Mouse (Mus musculus): ENCODE data around the gene Nab2. TPM values are rescaled to one million over a fixed set of nuclear protein-coding genes. Genes with fewer than 3 reads are reported as not detected.

Nab2 gene
- polyA plus RNA-seq, 1 experiment from 2014 or later: 17.4 TPM

DNA sequence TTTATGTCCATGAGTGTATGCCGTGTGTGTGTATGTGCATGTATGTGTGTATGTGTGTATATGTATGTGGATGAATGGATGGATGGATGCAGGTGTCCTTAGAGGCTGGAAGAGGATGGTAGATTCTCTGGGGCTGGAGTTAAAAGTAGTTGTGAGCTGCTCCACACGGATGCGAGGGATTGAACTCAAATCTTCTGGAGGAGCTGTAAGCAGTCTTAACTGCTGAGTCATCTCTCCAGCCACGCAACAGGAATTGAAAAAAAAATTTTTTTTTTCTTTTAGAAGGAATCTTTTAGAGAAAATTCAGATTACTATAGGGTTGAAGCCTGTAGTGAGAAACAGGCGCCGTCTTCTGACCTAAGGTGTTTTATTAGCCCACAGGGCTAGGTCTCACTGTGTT, 14.5 kb upstream of the Nab2 start:
- Histone ChIP-seq H3K27ac (no peak overlapping the region), H3K36me3 (peaks cover 12% of the 10 kb centered on the region), H3K4me3 (no peak overlapping the region), H3K27me3 (ENCODE audit: low read depth, poor library complexity, severe bottlenecking) (no peaks in the 10 kb centered on the region), H3K4me1 (peaks cover 4% of the 10 kb centered on the region; the same call in 1 of the 2 replicates), H3K9me3 (replicated peaks) (no peaks in the 10 kb centered on the region)
- WGBS: 89% methylated on average over 6 of the region's 6 CpGs
- no peak for DNase-seq (ENCODE audit: low spot score)

DNA sequence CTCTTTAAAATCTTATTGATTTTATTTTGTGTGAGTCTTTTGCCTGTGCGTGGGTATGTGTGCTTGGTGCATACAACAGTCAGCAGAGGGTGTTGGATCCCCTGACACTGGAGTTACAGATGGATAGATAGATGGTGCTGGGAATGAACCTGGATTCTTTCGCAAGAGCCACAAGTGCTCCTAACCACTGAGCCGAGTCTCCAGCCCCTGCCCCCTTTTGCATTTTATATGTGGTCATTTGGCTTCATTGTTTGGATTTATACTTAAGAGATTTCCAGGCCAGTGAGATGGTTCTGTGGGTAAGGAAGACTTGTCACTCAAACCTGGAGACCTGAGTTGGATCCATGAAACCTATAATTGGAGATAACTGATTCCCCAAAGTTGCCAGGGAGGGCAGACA, 11.5 kb upstream of the Nab2 start:
- Histone ChIP-seq H3K4me3 (no peak overlapping the region), H3K9me3 (replicated peaks) (no peaks in the 10 kb centered on the region), H3K36me3 (peaks cover 8% of the 10 kb centered on the region), H3K27me3 (ENCODE audit: low read depth, poor library complexity, severe bottlenecking) (no peaks in the 10 kb centered on the region), H3K27ac (no peak overlapping the region), H3K4me1 (peaks cover 10% of the 10 kb centered on the region; the same call in 1 of the 2 replicates)
- WGBS: 95% methylated on average over 3 of the region's 3 CpGs
- DNase-seq (ENCODE audit: low spot score): no peak

- Histone ChIP-seq H3K36me3 (peaks cover 8% of the 10 kb centered on the region), H3K9me3 (replicated peaks) (no peaks in the 10 kb centered on the region), H3K27me3 (ENCODE audit: low read depth, poor library complexity, severe bottlenecking) (no peaks in the 10 kb centered on the region), H3K27ac (no peak overlapping the region), H3K4me3 (no peak overlapping the region), H3K4me1 (peaks cover 10% of the 10 kb centered on the region; the same call in 1 of the 2 replicates)
- DNase-seq (ENCODE audit: low spot score): no peak
- WGBS: 95% methylated on average over 1 of the region's 1 CpGs
These were observed 10.8 kb upstream of the Nab2 start for GRCm38 (mm10) chr10:127679208-127679607.

- peak overlapping the region; percentile 84 for H3K27ac ChIP-seq
These were observed 9.4 kb upstream of the Nab2 start for GRCm38 (mm10) chr10:127677591-127678336.

DNA sequence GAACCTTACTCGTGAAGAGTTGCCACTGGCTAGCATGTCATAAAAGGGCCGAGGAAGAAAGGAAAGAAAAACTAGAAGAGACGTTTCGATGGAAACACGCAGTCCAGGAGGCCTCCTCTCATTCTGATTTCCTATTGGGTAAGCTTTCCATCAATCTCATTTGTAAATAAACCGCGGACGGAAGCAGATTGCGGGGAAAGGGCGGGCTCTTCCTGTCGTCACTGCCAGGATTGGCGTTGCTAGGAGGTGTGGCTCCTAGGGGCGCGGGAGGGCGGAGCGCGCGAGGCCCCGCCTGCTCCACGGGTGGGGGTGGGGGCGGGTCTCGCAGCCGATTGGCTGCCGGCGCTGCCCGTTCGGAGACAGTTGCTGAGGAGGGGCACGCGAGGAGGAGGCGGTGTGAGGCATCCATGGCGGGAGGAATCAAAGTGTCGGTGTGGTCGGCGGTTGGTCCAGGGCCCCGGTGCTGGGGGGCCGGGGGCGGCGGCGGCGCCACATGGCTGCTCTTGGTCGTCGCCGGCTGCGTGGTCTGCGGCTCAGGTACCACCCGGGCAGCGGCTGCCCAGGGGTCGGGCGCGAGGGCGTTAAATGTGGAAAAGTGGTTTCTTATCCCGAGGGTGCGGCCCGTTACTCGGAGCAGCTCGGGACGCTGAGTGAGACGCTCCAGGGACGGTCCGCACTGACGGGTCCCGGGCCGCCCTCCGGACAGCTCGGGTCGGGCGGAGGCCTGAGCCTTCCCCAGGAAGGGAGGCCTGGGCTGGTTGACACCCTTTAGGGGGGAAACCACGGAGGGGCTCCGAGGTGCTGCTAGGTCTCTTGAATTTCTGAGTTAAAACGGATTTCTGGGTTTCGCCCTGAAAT, 8.6 kb upstream of the Nab2 start:
- Histone ChIP-seq H3K27me3 (ENCODE audit: low read depth, poor library complexity, severe bottlenecking) (no peaks in the 10 kb centered on the region), H3K27ac (peak overlapping the region; percentile 84), H3K9me3 (replicated peaks) (no peaks in the 10 kb centered on the region), H3K4me1 (peaks cover 10% of the 10 kb centered on the region; the same call in 1 of the 2 replicates), H3K36me3 (peaks cover 5% of the 10 kb centered on the region), H3K4me3 (peak overlapping the region; percentile 75)
- WGBS: under 1% methylated on average over 70 of the region's 71 CpGs
- peak; percentile 95 for DNase-seq (ENCODE audit: low spot score)

More at GRCm38 (mm10) chr10:127677591-127678336, 9.4 kb upstream of the Nab2 start:
- H3K27me3 ChIP-seq (ENCODE audit: low read depth, poor library complexity, severe bottlenecking): no peaks in the 10 kb centered on the region
- peak; percentile 54 for DNase-seq (ENCODE audit: low spot score)
- H3K4me3 ChIP-seq: peak overlapping the region; percentile 75
- no peaks in the 10 kb centered on the region for H3K9me3 ChIP-seq (replicated peaks)
- 18% methylated on average over 14 of the region's 14 CpGs for WGBS
- H3K36me3 ChIP-seq: peaks cover 6% of the 10 kb centered on the region
- peaks cover 10% of the 10 kb centered on the region; the same call in 1 of the 2 replicates for H3K4me1 ChIP-seq

DNA sequence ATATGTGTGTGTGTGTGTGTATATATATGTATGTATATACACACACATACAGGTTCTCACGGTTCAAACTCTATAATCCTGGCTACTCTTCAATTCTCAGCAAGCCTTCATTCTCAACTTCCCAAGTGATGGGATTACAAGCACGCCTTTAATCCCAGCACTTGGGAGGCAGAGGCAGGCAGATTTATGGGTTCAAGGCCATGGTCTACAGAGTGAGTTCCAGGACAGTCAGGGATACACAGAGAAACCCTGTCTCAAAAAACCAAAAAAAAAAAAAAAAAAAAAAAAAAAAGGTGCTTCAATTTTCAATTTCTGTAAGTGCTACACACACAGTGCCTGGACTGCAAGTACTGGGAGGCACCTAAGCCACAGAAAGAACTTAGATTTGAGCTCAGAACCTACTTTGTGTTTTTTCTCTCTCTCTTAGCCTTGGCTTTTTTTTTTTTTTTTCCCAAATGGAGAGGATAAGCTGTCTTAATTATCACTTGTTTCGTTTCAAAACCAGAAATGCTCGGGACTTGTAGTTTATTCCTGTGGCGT, 7.6 kb upstream of the Nab2 start:
- DNase-seq (ENCODE audit: low spot score): no peak
- Histone ChIP-seq H3K4me3 (peak overlapping the region; percentile 75), H3K9me3 (replicated peaks) (no peaks in the 10 kb centered on the region), H3K36me3 (peaks cover 1% of the 10 kb centered on the region; the same call in 1 of the 2 replicates), H3K4me1 (peaks cover 10% of the 10 kb centered on the region; the same call in 1 of the 2 replicates), H3K27ac (peak overlapping the region; percentile 84), H3K27me3 (ENCODE audit: low read depth, poor library complexity, severe bottlenecking) (no peaks in the 10 kb centered on the region)
- WGBS: 50% methylated on average over 5 of the region's 5 CpGs

GRCm38 (mm10) chr10:127674794-127675522, 6.6 kb upstream of the Nab2 start:
- H3K27ac ChIP-seq: no peak overlapping the region
- H3K36me3 ChIP-seq: no peaks in the 10 kb centered on the region
- no peaks in the 10 kb centered on the region for H3K9me3 ChIP-seq (replicated peaks)
- no peak overlapping the region for H3K4me3 ChIP-seq
- H3K27me3 ChIP-seq (ENCODE audit: low read depth, poor library complexity, severe bottlenecking): no peaks in the 10 kb centered on the region
- 88% methylated on average over 8 of the region's 8 CpGs for whole genome bisulfite sequencing
- DNase-seq (ENCODE audit: low spot score): peak; percentile 57
- peaks cover 13% of the 10 kb centered on the region; the same call in 1 of the 2 replicates for H3K4me1 ChIP-seq

GRCm38 (mm10) chr10:127674046-127674655, 5.8 kb upstream of the Nab2 start:
- H3K4me1 ChIP-seq: peaks cover 21% of the 10 kb centered on the region
- no peak overlapping the region for H3K27ac ChIP-seq
- H3K27me3 ChIP-seq (ENCODE audit: low read depth, poor library complexity, severe bottlenecking): no peaks in the 10 kb centered on the region
- no peak for DNase-seq (ENCODE audit: low spot score)
- WGBS: 90% methylated on average over 6 of the region's 6 CpGs
- no peaks in the 10 kb centered on the region for H3K9me3 ChIP-seq (replicated peaks)
- H3K4me3 ChIP-seq: no peak overlapping the region
- H3K36me3 ChIP-seq: no peaks in the 10 kb centered on the region

DNA sequence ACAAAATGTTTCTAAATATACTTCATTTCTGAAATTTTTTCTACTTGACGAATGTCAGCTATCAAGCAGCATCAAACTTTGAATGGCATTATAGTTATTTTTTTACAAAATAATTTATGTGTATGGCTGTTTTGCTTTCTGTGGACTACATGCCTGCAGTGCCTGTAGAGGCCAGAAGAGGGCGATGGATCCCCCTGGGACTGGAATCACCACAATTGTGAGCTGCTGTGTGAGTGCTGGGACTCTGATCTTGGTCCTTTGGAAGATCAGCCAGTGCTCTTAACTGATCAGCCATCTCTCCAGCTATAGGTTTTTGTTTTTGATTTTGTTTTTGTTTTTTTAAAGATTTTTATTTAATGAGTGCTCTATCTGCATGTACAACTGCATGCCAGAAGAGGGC, 2.9 kb upstream of the Nab2 start:
- 38% methylated on average over 2 of the region's 2 CpGs for WGBS
- peak; percentile 36 for DNase-seq (ENCODE audit: low spot score)
- H3K27me3 ChIP-seq (ENCODE audit: low read depth, poor library complexity, severe bottlenecking): no peaks in the 10 kb centered on the region
- H3K36me3 ChIP-seq: no peaks in the 10 kb centered on the region
- no peaks in the 10 kb centered on the region for H3K9me3 ChIP-seq (replicated peaks)
- peaks cover 40% of the 10 kb centered on the region for H3K4me1 ChIP-seq
- H3K4me3 ChIP-seq: no peak overlapping the region
- H3K27ac ChIP-seq: no peak overlapping the region

DNA sequence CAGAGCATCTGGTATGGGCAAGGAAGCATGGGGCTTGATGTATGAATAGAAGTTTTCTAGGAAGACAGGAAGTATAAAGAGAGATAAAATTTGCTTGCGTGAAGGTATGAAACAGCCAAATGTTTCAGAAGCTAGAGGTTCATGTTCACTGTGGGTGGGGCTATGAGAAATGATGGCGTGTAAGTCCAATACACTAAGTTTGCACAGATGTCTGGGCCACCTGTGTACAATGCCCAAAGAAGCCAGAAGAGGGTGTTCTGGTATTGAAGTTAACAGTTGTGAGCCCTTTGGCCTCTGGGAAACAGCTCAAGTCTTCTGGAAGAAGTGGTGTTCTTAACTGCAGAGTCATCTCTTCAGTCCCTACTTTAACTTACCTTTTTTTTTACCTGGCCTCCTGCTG, 1.8 kb upstream of the Nab2 start:
- Histone ChIP-seq H3K27ac (no peak overlapping the region), H3K36me3 (no peaks in the 10 kb centered on the region), H3K9me3 (replicated peaks) (no peaks in the 10 kb centered on the region), H3K27me3 (ENCODE audit: low read depth, poor library complexity, severe bottlenecking) (peaks cover 6% of the 10 kb centered on the region; the same call in 1 of the 2 replicates), H3K4me3 (no peak overlapping the region), H3K4me1 (peaks cover 50% of the 10 kb centered on the region)
- DNase-seq (ENCODE audit: low spot score): no peak
- WGBS: 91% methylated on average over 2 of the region's 2 CpGs

DNA sequence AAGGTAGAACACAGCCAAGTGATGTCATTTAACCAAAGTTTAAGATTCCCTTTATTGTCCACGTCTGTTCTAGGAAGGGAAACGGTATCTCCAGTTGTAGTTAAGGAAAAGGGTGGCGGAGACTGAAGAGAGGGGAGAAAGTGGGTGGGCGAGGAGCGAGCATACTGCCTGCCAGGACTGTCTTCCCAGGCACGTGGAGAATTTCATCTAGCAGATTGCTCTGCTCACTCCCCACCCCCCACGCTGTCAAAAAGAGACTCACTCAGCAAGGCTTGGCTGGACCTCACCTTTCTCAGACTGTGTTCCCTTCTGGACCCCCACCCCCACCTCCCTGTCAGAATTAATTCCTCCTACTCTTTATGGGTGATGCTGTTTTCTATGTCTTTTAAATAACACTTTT, 802 bp upstream of the Nab2 start:
- peak; percentile 34 for DNase-seq (ENCODE audit: low spot score)

More for the DNA sequence above, 802 bp upstream of the Nab2 start:
- H3K9me3 ChIP-seq (replicated peaks): no peaks in the 10 kb centered on the region
- H3K4me3 ChIP-seq: peak overlapping the region; percentile 84
- WGBS: 22% methylated on average over 7 of the region's 7 CpGs
- H3K27me3 ChIP-seq (ENCODE audit: low read depth, poor library complexity, severe bottlenecking): peaks cover 16% of the 10 kb centered on the region
- H3K36me3 ChIP-seq: peaks cover 9% of the 10 kb centered on the region
- peak overlapping the region; percentile 97 for H3K27ac ChIP-seq
- H3K4me1 ChIP-seq: peaks cover 61% of the 10 kb centered on the region

All from limb, embryonic 10.5 days (tissue).